Mouse (Mus musculus): ENCODE data around the gene Ccr5. TPM values are rescaled to one million over a fixed set of nuclear protein-coding genes. Genes with fewer than 3 reads are reported as not detected.
"Not testable (repeated sequence)": the region's sequence is repeated elsewhere in the genome, so short reads cannot be mapped to it uniquely, and the experiment has no call there.

The Ccr5 gene
- polyA plus RNA-seq (2015; fragmentation: Nextera tagmentation; extraction: Ambion mirVana), result 0.93 and 1.5 TPM in 2 replicates

GRCm38 (mm10) chr9:124121387-124122184, at the start of gene Ccr5:
Ccr5 (plus strand) TSS chr9:124121543.
- Histone ChIP-seq H3K4me2 (no peak within 1 kb of the TSS), H3K27ac (replicated peaks) (no peak within 1 kb of the TSS), H3K4me3 (no peak within 1 kb of the TSS), H3K36me3 (no peaks in the 10 kb centered on the region), H3K9me3 (no peaks in the 10 kb centered on the region), H3K27me3 (no peaks in the 10 kb centered on the region), H3K9ac (no peak within 1 kb of the TSS), H3K4me1 (replicated peaks) (no peaks in the 10 kb centered on the region)
- ATAC-seq (ENCODE audit: low read depth), result no peak
- WGBS, result 88% methylated on average over 3 of the region's 3 CpGs

- ATAC-seq (ENCODE audit: low read depth), result no peak
- WGBS, result 70% methylated on average over 4 of the region's 4 CpGs
- no peaks in the 10 kb centered on the region for H3K27me3 ChIP-seq
Measured at GRCm38 (mm10) chr9:124079803-124080202, 41.5 kb upstream of the Ccr5 start.

GRCm38 (mm10) chr9:124080471-124080870, 40.9 kb upstream of the Ccr5 start:
- H3K9ac ChIP-seq; H3K27me3 ChIP-seq; H3K4me1 ChIP-seq (replicated peaks); H3K27ac ChIP-seq (replicated peaks); H3K4me3 ChIP-seq; H3K36me3 ChIP-seq; H3K9me3 ChIP-seq; H3K4me2 ChIP-seq; ATAC-seq (ENCODE audit: low read depth): not testable (repeated sequence)
- 95% methylated on average over 13 of the region's 13 CpGs for WGBS

More at GRCm38 (mm10) chr9:124079803-124080202, 41.5 kb upstream of the Ccr5 start:
- Histone ChIP-seq H3K9me3 (no peaks in the 10 kb centered on the region), H3K27ac (replicated peaks) (no peak overlapping the region), H3K9ac (no peak overlapping the region), H3K4me3 (no peak overlapping the region), H3K36me3 (no peaks in the 10 kb centered on the region), H3K4me2 (no peak overlapping the region), H3K4me1 (replicated peaks) (no peaks in the 10 kb centered on the region)

GRCm38 (mm10) chr9:124090441-124090840, 30.9 kb upstream of the Ccr5 start:
- Histone ChIP-seq H3K4me2 (no peak overlapping the region), H3K4me3 (no peak overlapping the region), H3K36me3 (no peaks in the 10 kb centered on the region), H3K4me1 (replicated peaks) (no peaks in the 10 kb centered on the region), H3K9ac (no peak overlapping the region), H3K27me3 (no peaks in the 10 kb centered on the region), H3K27ac (replicated peaks) (no peak overlapping the region), H3K9me3 (peaks cover 4% of the 10 kb centered on the region; the same call in 1 of the 2 replicates)
- WGBS, result 87% methylated on average over 1 of the region's 1 CpGs
- ATAC-seq (ENCODE audit: low read depth), result no peak

- WGBS, result 92% methylated on average over 1 of the region's 1 CpGs
- H3K27me3 ChIP-seq, result no peaks in the 10 kb centered on the region
- no peaks in the 10 kb centered on the region for H3K4me1 ChIP-seq (replicated peaks)
- no peak overlapping the region for H3K4me2 ChIP-seq
- H3K9ac ChIP-seq, result no peak overlapping the region
- H3K4me3 ChIP-seq, result no peak overlapping the region
- H3K9me3 ChIP-seq, result no peaks in the 10 kb centered on the region
- ATAC-seq (ENCODE audit: low read depth), result no peak
- no peak overlapping the region for H3K27ac ChIP-seq (replicated peaks)
- no peaks in the 10 kb centered on the region for H3K36me3 ChIP-seq
Measured at GRCm38 (mm10) chr9:124099127-124099526, 22.2 kb upstream of the Ccr5 start.

GRCm38 (mm10) chr9:124100357-124100756, 21.0 kb upstream of the Ccr5 start:
- Histone ChIP-seq H3K4me3 (no peak overlapping the region), H3K9ac (no peak overlapping the region), H3K4me1 (replicated peaks) (no peaks in the 10 kb centered on the region), H3K36me3 (no peaks in the 10 kb centered on the region), H3K27ac (replicated peaks) (no peak overlapping the region), H3K4me2 (no peak overlapping the region), H3K27me3 (no peaks in the 10 kb centered on the region), H3K9me3 (no peaks in the 10 kb centered on the region)
- WGBS, result 83% methylated on average over 1 of the region's 1 CpGs
- ATAC-seq (ENCODE audit: low read depth), result no peak

- no peaks in the 10 kb centered on the region for H3K4me1 ChIP-seq (replicated peaks)
- no peak for ATAC-seq (ENCODE audit: low read depth)
- 92% methylated on average over 4 of the region's 4 CpGs for WGBS
- H3K27me3 ChIP-seq, result no peaks in the 10 kb centered on the region
- no peak within 1 kb of the TSS for H3K27ac ChIP-seq (replicated peaks)
- no peaks in the 10 kb centered on the region for H3K36me3 ChIP-seq
- no peak within 1 kb of the TSS for H3K9ac ChIP-seq
- H3K4me2 ChIP-seq, result no peak within 1 kb of the TSS
- H3K9me3 ChIP-seq, result no peaks in the 10 kb centered on the region
- H3K4me3 ChIP-seq, result no peak within 1 kb of the TSS
Measured at GRCm38 (mm10) chr9:124101723-124102122, 19.6 kb upstream of the Ccr5 start, which contains the start of gene Ccr2. Ccr2 (plus strand) TSS chr9:124101950.

GRCm38 (mm10) chr9:124103199-124103598, 18.1 kb upstream of the Ccr5 start:
- Histone ChIP-seq H3K9me3 (no peaks in the 10 kb centered on the region), H3K27me3 (no peaks in the 10 kb centered on the region), H3K4me2 (no peak overlapping the region), H3K4me1 (replicated peaks) (no peaks in the 10 kb centered on the region), H3K27ac (replicated peaks) (no peak overlapping the region), H3K9ac (no peak overlapping the region), H3K4me3 (no peak overlapping the region), H3K36me3 (no peaks in the 10 kb centered on the region)
- no peak for ATAC-seq (ENCODE audit: low read depth)
- 77% methylated on average over 1 of the region's 1 CpGs for WGBS

GRCm38 (mm10) chr9:124105196-124105595, 16.1 kb upstream of the Ccr5 start:
- Histone ChIP-seq H3K27me3 (no peaks in the 10 kb centered on the region), H3K4me1 (replicated peaks) (no peaks in the 10 kb centered on the region), H3K4me2 (no peak overlapping the region), H3K4me3 (no peak overlapping the region), H3K9me3 (no peaks in the 10 kb centered on the region), H3K27ac (replicated peaks) (no peak overlapping the region), H3K36me3 (no peaks in the 10 kb centered on the region), H3K9ac (no peak overlapping the region)
- ATAC-seq (ENCODE audit: low read depth), result no peak

GRCm38 (mm10) chr9:124107232-124107631, 14.1 kb upstream of the Ccr5 start:
- no peak overlapping the region for H3K4me3 ChIP-seq
- H3K4me1 ChIP-seq (replicated peaks), result no peaks in the 10 kb centered on the region
- H3K9ac ChIP-seq, result no peak overlapping the region
- H3K27ac ChIP-seq (replicated peaks), result no peak overlapping the region
- H3K36me3 ChIP-seq, result no peaks in the 10 kb centered on the region
- H3K27me3 ChIP-seq, result no peaks in the 10 kb centered on the region
- no peak for ATAC-seq (ENCODE audit: low read depth)
- no peak overlapping the region for H3K4me2 ChIP-seq
- no peaks in the 10 kb centered on the region for H3K9me3 ChIP-seq

- H3K9ac ChIP-seq, result no peak overlapping the region
- H3K27ac ChIP-seq (replicated peaks), result no peak overlapping the region
- ATAC-seq (ENCODE audit: low read depth), result no peak
- no peaks in the 10 kb centered on the region for H3K27me3 ChIP-seq
- H3K4me1 ChIP-seq (replicated peaks), result no peaks in the 10 kb centered on the region
- H3K4me3 ChIP-seq, result no peak overlapping the region
- H3K36me3 ChIP-seq, result no peaks in the 10 kb centered on the region
- H3K9me3 ChIP-seq, result no peaks in the 10 kb centered on the region
- 84% methylated on average over 2 of the region's 2 CpGs for WGBS
- H3K4me2 ChIP-seq, result no peak overlapping the region
Measured at GRCm38 (mm10) chr9:124108356-124109127, 12.8 kb upstream of the Ccr5 start.

- no peak overlapping the region for H3K4me2 ChIP-seq
- ATAC-seq (ENCODE audit: low read depth), result no peak
- H3K9ac ChIP-seq, result no peak overlapping the region
- H3K36me3 ChIP-seq, result no peaks in the 10 kb centered on the region
- H3K27ac ChIP-seq (replicated peaks), result no peak overlapping the region
- H3K4me3 ChIP-seq, result no peak overlapping the region
- H3K4me1 ChIP-seq (replicated peaks), result no peaks in the 10 kb centered on the region
- H3K27me3 ChIP-seq, result no peaks in the 10 kb centered on the region
- 85% methylated on average over 1 of the region's 1 CpGs for WGBS
- H3K9me3 ChIP-seq, result no peaks in the 10 kb centered on the region
Measured at GRCm38 (mm10) chr9:124111997-124112396, 9.3 kb upstream of the Ccr5 start.
